Mouse (Mus musculus) midbrain, embryonic 10.5 days (tissue): ENCODE data around the gene Cdsn. TPM values are rescaled to one million over a fixed set of nuclear protein-coding genes. Genes with fewer than 3 reads are reported as not detected.

Experiments used
- DNase-seq: peaks from one replicate; pipeline ENCODE4 v3.0.0-alpha.2; 2017; ENCODE audit warnings: low spot score
- H3K27ac ChIP-seq: fragments of 300-500 bp; sonication (generic); replicated peaks from 2 replicates; pipeline ENCODE4 v1.5.1; 2016; ENCODE audit warnings: mild to moderate bottlenecking
- H3K27me3 ChIP-seq: fragments of 300-500 bp; sonication (generic); 2 replicates; pipeline ENCODE4 v1.6.1; 2016; ENCODE audit warnings: low read depth, mild to moderate bottlenecking; ENCODE audit not compliant: poor library complexity, severe bottlenecking
- H3K36me3 ChIP-seq: fragments of 300-500 bp; sonication (generic); 2 replicates; pipeline ENCODE4 v1.6.1; 2016; ENCODE audit warnings: mild to moderate bottlenecking, moderate library complexity
- H3K4me1 ChIP-seq: fragments of 300-500 bp; sonication (generic); 2 replicates; pipeline ENCODE4 v1.6.1; 2016
- H3K4me3 ChIP-seq: fragments of 300-500 bp; sonication (generic); 2 replicates; pipeline ENCODE4 v1.5.1; 2016; ENCODE audit warnings: mild to moderate bottlenecking, moderate library complexity
- H3K9me3 ChIP-seq: fragments of 300-500 bp; sonication (generic); replicated peaks from 2 replicates; pipeline ENCODE4 v1.6.1; 2016; ENCODE audit warnings: mild to moderate bottlenecking
- WGBS: fragments of 180-500 bp; shearing (Covaris S2); methylation state at CpG from one replicate; pipeline ENCODE4 v1.1.7; 2016; 5-methylcytosine and 5-hydroxymethylcytosine counted together
- polyA plus RNA-seq: library from polyadenylated mRNA; unstranded; fragments of >200 nt; fragmentation: Nextera tagmentation; extraction: Ambion mirVana; gene quantifications from 2 replicates; pipeline ENCODE4 v1.2.1, GENCODE M21; 2016

Cdsn gene
- polyA plus RNA-seq, 1 experiment from 2014 or later, result 0.10 TPM

GRCm38 (mm10) chr17:35542761-35543411, 9.0 kb upstream of the Cdsn start:
- H3K27ac ChIP-seq, result 0 out of 2 replicates have a peak overlapping the region, but pooled peaks have one; percentile 33
- no peaks in the 10 kb centered on the region for H3K36me3 ChIP-seq
- H3K27me3 ChIP-seq, result no peaks in the 10 kb centered on the region
- peaks cover 28% of the 10 kb centered on the region for H3K4me1 ChIP-seq
- DNase-seq, result no peak
- H3K4me3 ChIP-seq, result no peak overlapping the region; the same call in 1 of the 2 replicates
- WGBS, result 84% methylated on average over 15 of the region's 15 CpGs
- H3K9me3 ChIP-seq, result no peaks in the 10 kb centered on the region

GRCm38 (mm10) chr17:35543412-35543861, 8.5 kb upstream of the Cdsn start:
- Histone ChIP-seq H3K4me3 (no peak overlapping the region; the same call in 1 of the 2 replicates), H3K27ac (no peak overlapping the region), H3K27me3 (no peaks in the 10 kb centered on the region), H3K36me3 (no peaks in the 10 kb centered on the region), H3K9me3 (no peaks in the 10 kb centered on the region), H3K4me1 (peaks cover 28% of the 10 kb centered on the region)
- 56% methylated on average over 14 of the region's 14 CpGs for WGBS
- no peak for DNase-seq

GRCm38 (mm10) chr17:35544001-35544400, 7.9 kb upstream of the Cdsn start:
- H3K4me1 ChIP-seq, result peaks cover 28% of the 10 kb centered on the region
- no peaks in the 10 kb centered on the region for H3K27me3 ChIP-seq
- 80% methylated on average over 6 of the region's 6 CpGs for WGBS
- DNase-seq, result no peak
- H3K4me3 ChIP-seq, result no peak overlapping the region
- no peaks in the 10 kb centered on the region for H3K36me3 ChIP-seq
- H3K9me3 ChIP-seq, result no peaks in the 10 kb centered on the region
- H3K27ac ChIP-seq, result no peak overlapping the region

GRCm38 (mm10) chr17:35544680-35545079, 7.2 kb upstream of the Cdsn start:
- WGBS, result 36% methylated on average over 6 of the region's 6 CpGs

GRCm38 (mm10) chr17:35547465-35547864, 4.5 kb upstream of the Cdsn start:
- no peak for DNase-seq
- no peak overlapping the region for H3K27ac ChIP-seq

More at GRCm38 (mm10) chr17:35544680-35545079, 7.2 kb upstream of the Cdsn start:
- Histone ChIP-seq H3K4me1 (peaks cover 28% of the 10 kb centered on the region), H3K27ac (no peak overlapping the region), H3K4me3 (no peak overlapping the region), H3K36me3 (no peaks in the 10 kb centered on the region), H3K27me3 (peaks cover 1% of the 10 kb centered on the region; the same call in 1 of the 2 replicates), H3K9me3 (no peaks in the 10 kb centered on the region)
- DNase-seq, result peak; percentile 61

GRCm38 (mm10) chr17:35548636-35549035, 3.3 kb upstream of the Cdsn start:
- 13% methylated on average over 5 of the region's 5 CpGs for WGBS
- no peak overlapping the region for H3K4me3 ChIP-seq

More at GRCm38 (mm10) chr17:35547465-35547864, 4.5 kb upstream of the Cdsn start:
- WGBS, result 57% methylated on average over 2 of the region's 2 CpGs
- H3K36me3 ChIP-seq, result no peaks in the 10 kb centered on the region
- H3K9me3 ChIP-seq, result no peaks in the 10 kb centered on the region
- H3K4me3 ChIP-seq, result no peak overlapping the region
- peaks cover 12% of the 10 kb centered on the region; the same call in 1 of the 2 replicates for H3K27me3 ChIP-seq
- peaks cover 28% of the 10 kb centered on the region for H3K4me1 ChIP-seq

GRCm38 (mm10) chr17:35549437-35550142, 2.3 kb upstream of the Cdsn start:
- 0 out of 2 replicates have a peak overlapping the region, but pooled peaks have one; percentile 9 for H3K27ac ChIP-seq

More at GRCm38 (mm10) chr17:35548636-35549035, 3.3 kb upstream of the Cdsn start:
- no peaks in the 10 kb centered on the region for H3K9me3 ChIP-seq
- H3K36me3 ChIP-seq, result no peaks in the 10 kb centered on the region
- peaks cover 19% of the 10 kb centered on the region for H3K4me1 ChIP-seq
- peaks cover 12% of the 10 kb centered on the region; the same call in 1 of the 2 replicates for H3K27me3 ChIP-seq
- no peak overlapping the region for H3K27ac ChIP-seq
- DNase-seq, result no peak

GRCm38 (mm10) chr17:35550143-35550494, 1.8 kb upstream of the Cdsn start:
- DNase-seq, result no peak
- Histone ChIP-seq H3K4me1 (peaks cover 12% of the 10 kb centered on the region), H3K27me3 (peaks cover 12% of the 10 kb centered on the region; the same call in 1 of the 2 replicates), H3K9me3 (no peaks in the 10 kb centered on the region), H3K36me3 (no peaks in the 10 kb centered on the region), H3K4me3 (no peak overlapping the region), H3K27ac (no peak overlapping the region)
- 93% methylated on average over 4 of the region's 4 CpGs for WGBS

More at GRCm38 (mm10) chr17:35549437-35550142, 2.3 kb upstream of the Cdsn start:
- Histone ChIP-seq H3K9me3 (no peaks in the 10 kb centered on the region), H3K4me1 (peaks cover 12% of the 10 kb centered on the region), H3K27me3 (peaks cover 12% of the 10 kb centered on the region; the same call in 1 of the 2 replicates), H3K4me3 (no peak overlapping the region), H3K36me3 (no peaks in the 10 kb centered on the region)
- DNase-seq, result no peak
- 55% methylated on average over 15 of the region's 15 CpGs for WGBS

GRCm38 (mm10) chr17:35550871-35551270, 1.1 kb upstream of the Cdsn start:
- no peak overlapping the region for H3K27ac ChIP-seq
- H3K36me3 ChIP-seq, result no peaks in the 10 kb centered on the region
- no peaks in the 10 kb centered on the region for H3K9me3 ChIP-seq
- WGBS, result 58% methylated on average over 8 of the region's 8 CpGs
- DNase-seq, result no peak
- peaks cover 12% of the 10 kb centered on the region; the same call in 1 of the 2 replicates for H3K27me3 ChIP-seq
- H3K4me1 ChIP-seq, result peaks cover 12% of the 10 kb centered on the region
- H3K4me3 ChIP-seq, result no peak overlapping the region

GRCm38 (mm10) chr17:35554321-35554720, 2.4 kb downstream of the Cdsn start:
- no peaks in the 10 kb centered on the region for H3K36me3 ChIP-seq
- no peak overlapping the region for H3K4me3 ChIP-seq
- DNase-seq, result no peak
- no peak overlapping the region for H3K27ac ChIP-seq
- WGBS, result 83% methylated on average over 5 of the region's 5 CpGs
- H3K9me3 ChIP-seq, result no peaks in the 10 kb centered on the region
- H3K27me3 ChIP-seq, result peaks cover 12% of the 10 kb centered on the region; the same call in 1 of the 2 replicates
- H3K4me1 ChIP-seq, result no peaks in the 10 kb centered on the region; the same call in 1 of the 2 replicates

- no peak for DNase-seq
- Histone ChIP-seq H3K27me3 (peaks cover 9% of the 10 kb centered on the region; the same call in 1 of the 2 replicates), H3K27ac (no peak overlapping the region), H3K36me3 (no peaks in the 10 kb centered on the region), H3K4me1 (no peaks in the 10 kb centered on the region), H3K4me3 (no peak overlapping the region), H3K9me3 (no peaks in the 10 kb centered on the region)
- 94% methylated on average over 18 of the region's 18 CpGs for whole genome bisulfite sequencing
Observed at GRCm38 (mm10) chr17:35554761-35555397, 3.0 kb downstream of the Cdsn start.

GRCm38 (mm10) chr17:35556186-35556765, 4.3 kb downstream of the Cdsn start:
- no peak overlapping the region for H3K27ac ChIP-seq
- 93% methylated on average over 12 of the region's 13 CpGs for WGBS
- H3K36me3 ChIP-seq, result no peaks in the 10 kb centered on the region
- no peaks in the 10 kb centered on the region for H3K9me3 ChIP-seq
- H3K4me3 ChIP-seq, result no peak overlapping the region
- peaks cover 7% of the 10 kb centered on the region; the same call in 1 of the 2 replicates for H3K27me3 ChIP-seq
- no peak for DNase-seq
- H3K4me1 ChIP-seq, result no peaks in the 10 kb centered on the region
